Mouse (Mus musculus) brain, embryonic 14.5 days (tissue): ENCODE data around the gene Acsl1. TPM values are rescaled to one million over a fixed set of nuclear protein-coding genes. Genes with fewer than 3 reads are reported as not detected.

Experiments used
- DNase-seq: peaks from one replicate; pipeline ENCODE4 v3.0.0-alpha.2; 2011; ENCODE audit warnings: low read depth
- CTCF ChIP-seq: fragments of 200-500 bp; IDR thresholded peaks from 2 replicates; pipeline ENCODE4 v1.5.1; 2012; ENCODE audit warnings: inconsistent platforms, mild to moderate bottlenecking, moderate library complexity, borderline replicate concordance; ENCODE audit not compliant: insufficient read depth, insufficient read length; ENCODE audit errors: extremely low read depth
- POLR2A ChIP-seq: fragments of 200-500 bp; IDR thresholded peaks from 2 replicates; pipeline ENCODE4 v1.6.1; 2012; ENCODE audit warnings: mild to moderate bottlenecking, inconsistent platforms, borderline replicate concordance; ENCODE audit not compliant: poor library complexity, insufficient read depth, insufficient read length, severe bottlenecking; ENCODE audit errors: extremely low read depth
- polyA plus RNA-seq: library from polyadenylated mRNA; depleted of rRNA; stranded (reverse); fragments of >200 nt; gene quantifications from 2 replicates; pipeline ENCODE4 v1.2.3, GENCODE M21; 2012

Gene Acsl1
- polyA plus RNA-seq, 1 experiment = 17.7 TPM

- no peak for DNase-seq
- TF ChIP-seq POLR2A = no peak
- TF ChIP-seq CTCF = no peak
Observed at GRCm38 (mm10) chr8:46533926-46534325, 63.1 kb downstream of the Acsl1 start.

DNA sequence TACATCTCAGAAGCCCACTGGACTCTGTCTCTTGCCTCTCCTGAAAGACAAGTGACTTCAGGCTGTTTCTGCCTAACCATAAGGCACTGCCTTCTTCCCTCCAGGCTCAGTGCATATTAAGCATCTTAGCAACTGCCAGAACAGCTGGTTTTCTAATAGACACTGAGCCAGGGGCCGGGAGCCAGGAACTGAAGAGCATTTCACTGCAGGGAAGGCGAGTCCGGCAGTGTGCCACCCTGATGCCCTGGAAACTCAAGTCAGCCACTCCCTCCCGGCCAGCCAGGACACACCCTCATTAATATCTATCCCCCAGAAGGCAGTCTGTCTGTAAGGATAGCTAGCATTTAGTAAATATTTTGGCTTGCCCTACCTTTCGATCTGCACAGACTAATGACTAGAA, 68.9 kb downstream of the Acsl1 start:
- TF ChIP-seq CTCF = no peak
- TF ChIP-seq POLR2A = no peak
- peak; percentile 55 for DNase-seq

GRCm38 (mm10) chr8:46543191-46543590, 72.4 kb downstream of the Acsl1 start:
- no peak for DNase-seq
- TF ChIP-seq POLR2A (no peak), CTCF (no peak)

DNA sequence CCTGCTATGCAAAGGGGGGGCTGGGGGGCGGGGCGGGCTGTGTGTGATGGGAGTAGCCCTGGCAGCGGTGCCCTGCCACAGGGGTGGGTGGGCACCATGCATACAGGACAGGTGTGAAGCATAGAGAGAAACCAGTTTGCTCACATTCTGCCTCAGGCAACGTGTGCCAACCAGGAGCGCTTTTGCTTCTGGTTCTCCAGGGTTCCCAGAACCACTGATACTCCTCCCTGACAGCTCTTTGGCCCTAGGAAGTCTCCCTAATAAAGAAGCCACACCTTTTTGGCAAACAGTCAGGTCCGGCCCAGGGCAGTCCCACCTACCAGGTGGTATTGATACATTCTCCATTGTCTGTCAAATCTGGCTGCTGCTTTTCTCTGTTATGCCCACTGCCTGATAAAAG, 72.8 kb downstream of the Acsl1 start:
- TF ChIP-seq CTCF (no peak), POLR2A (no peak)
- DNase-seq = no peak

GRCm38 (mm10) chr8:46545854-46546253, 75.0 kb downstream of the Acsl1 start:
- TF ChIP-seq CTCF (no peak), POLR2A (no peak)
- no peak for DNase-seq

DNA sequence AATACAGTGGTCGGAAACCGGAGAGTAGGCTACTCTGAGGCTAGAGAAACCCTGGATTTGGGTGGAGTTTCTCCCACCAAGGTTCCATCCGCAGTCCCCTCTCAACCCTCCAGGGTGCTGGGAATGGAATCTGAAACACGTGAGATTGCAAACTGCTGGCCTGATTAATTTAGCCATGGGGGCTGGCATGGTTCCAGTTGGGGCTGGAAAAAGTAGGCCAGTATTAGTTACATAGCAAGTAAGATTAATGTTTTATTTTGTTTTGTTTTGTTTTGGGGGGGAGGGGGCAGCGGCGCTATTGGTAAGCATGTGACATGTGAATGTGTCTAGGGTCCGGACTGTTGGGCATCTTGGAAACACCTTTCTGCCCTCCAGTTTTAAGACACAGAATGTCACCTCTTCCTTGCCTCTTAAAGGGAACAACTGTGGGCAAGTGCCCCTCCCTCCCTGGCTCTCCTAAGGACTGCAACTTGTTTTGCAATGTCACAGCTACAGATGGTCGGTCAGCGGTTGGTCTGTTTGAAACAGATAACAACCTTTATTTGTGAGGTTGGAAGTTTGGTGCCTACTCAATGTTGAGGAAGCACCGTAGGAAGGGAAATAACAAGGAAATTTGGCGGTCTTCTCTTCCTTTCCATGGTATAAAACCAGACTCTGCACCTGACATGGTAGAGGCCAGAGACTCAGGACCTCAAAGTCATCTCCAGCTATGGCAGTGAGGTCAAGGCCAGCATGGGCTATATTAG, 75.8 kb downstream of the Acsl1 start:
- DNase-seq = no peak
- TF ChIP-seq POLR2A (no peak), CTCF (no peak)

- peak; percentile 85 for DNase-seq
- no peak for TF ChIP-seq POLR2A
- TF ChIP-seq CTCF = peak; percentile 65; the same call in 1 of the 2 replicates
Observed at GRCm38 (mm10) chr8:46547245-46547644, 76.4 kb downstream of the Acsl1 start.

- no peak for DNase-seq
- no peak for TF ChIP-seq POLR2A
- TF ChIP-seq CTCF = no peak
Observed at GRCm38 (mm10) chr8:46550058-46550457, 79.2 kb downstream of the Acsl1 start.

DNA sequence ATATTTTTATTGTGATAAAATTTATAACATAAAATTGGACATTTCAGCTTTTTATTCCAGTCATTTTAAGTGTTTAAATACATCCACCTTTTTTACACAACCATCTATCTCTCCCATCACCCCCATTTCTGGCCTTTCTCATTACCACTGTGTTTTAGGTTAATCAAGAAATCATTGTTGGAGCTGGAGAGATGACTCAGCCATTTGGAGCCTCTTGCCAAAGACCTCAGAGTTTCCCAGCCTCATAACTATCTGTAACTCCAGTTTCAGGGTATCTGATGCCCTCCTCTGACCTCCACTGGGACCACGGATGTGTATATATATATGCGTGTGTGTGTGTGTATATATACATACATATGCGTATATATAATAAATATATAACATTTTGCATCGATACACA, 80.2 kb downstream of the Acsl1 start:
- no peak for DNase-seq
- TF ChIP-seq POLR2A (no peak), CTCF (no peak)

- TF ChIP-seq CTCF (no peak), POLR2A (peak; percentile 49; the same call in 1 of the 2 replicates)
- DNase-seq = peak; percentile 100
Observed at GRCm38 (mm10) chr8:46551615-46552440, 81.0 kb downstream of the Acsl1 start, which contains the start of gene Cenpu. Cenpu (plus strand) TSS chr8:46552028.

DNA sequence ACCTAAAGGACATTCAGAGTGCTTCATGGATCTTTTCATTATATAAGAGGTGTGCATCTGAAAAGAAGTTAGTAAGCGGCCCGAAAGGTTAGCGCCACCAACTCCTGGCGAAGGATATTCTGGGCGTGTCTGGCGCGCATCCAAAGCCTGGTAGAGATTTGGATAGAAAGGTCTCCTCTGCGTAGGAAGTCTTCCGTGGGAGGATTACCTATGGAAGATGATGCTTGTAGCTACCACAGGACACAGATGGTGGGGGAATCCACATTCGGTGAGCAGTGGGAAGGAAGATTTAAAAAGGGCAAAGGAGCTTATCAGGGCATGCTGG, 81.6 kb downstream of the Acsl1 start:
- no peak for DNase-seq
- TF ChIP-seq CTCF (no peak), POLR2A (no peak)
